Mouse (Mus musculus): ENCODE data around the gene Gm20388.

GRCm38 (mm10) chr8:122018046-122018831 lies 2107.6 kb downstream of the Gm20388 start:
- TF ChIP-seq CTCF (IDR thresholded peaks at IDR 0.05; ENCODE audit: borderline replicate concordance, insufficient read depth, low read depth, low read length) (no peak), POLR2A (IDR thresholded peaks at IDR 0.05; ENCODE audit: borderline replicate concordance, insufficient read depth, low read length) (no peak)
